Mouse (Mus musculus): ENCODE results near the gene Inpp5a. TPM values are rescaled to one million over a fixed set of nuclear protein-coding genes. Genes with fewer than 3 reads are reported as not detected.
A peak's percentile ranks its signal among the peaks of the same experiment; 100 is the strongest.

Inpp5a gene
- polyA plus RNA-seq, 1 experiment from 2014 or later: 23.0 TPM

DNA sequence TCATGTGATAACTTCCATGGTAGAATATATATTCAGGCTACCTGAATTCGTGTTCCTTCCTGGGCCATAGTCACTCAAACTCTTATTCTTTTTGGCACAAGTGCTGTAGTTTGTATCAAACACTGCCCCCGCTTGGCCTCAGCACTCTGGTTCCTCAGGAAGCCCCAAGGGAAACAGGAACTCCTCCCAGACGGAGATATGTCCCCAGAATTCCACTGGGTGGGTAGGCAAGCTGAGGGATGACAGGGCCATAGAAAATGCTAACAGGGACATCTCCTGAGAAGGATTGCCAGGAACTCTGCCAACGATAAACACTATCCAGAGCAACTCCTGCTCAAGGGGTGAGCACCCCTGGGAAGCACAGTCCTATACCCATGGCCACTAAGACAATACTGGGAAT, 22.4 kb upstream of the Inpp5a start:
- Histone ChIP-seq H3K9ac (replicated peaks; ENCODE audit: low read length) (no peak overlapping the region), H3K4me3 (replicated peaks; ENCODE audit: low read depth, low read length) (no peak overlapping the region), H3K27ac (replicated peaks; ENCODE audit: low read depth, low read length) (no peak overlapping the region), H3K36me3 (ENCODE audit: control insufficient read depth, insufficient read depth, low read length) (no peaks in the 10 kb centered on the region), H3K27me3 (ENCODE audit: control insufficient read depth, insufficient read depth, low read length) (no peaks in the 10 kb centered on the region), H3K4me1 (ENCODE audit: control insufficient read depth, insufficient read depth, low read length) (peaks cover 22% of the 10 kb centered on the region), H3K4me2 (ENCODE audit: low read length) (no peak overlapping the region), H3K9me3 (ENCODE audit: control insufficient read depth, low read length) (no peaks in the 10 kb centered on the region)
- WGBS: 74% methylated on average over 4 of the region's 4 CpGs
- DNase-seq (no peak), ATAC-seq (ENCODE audit: low FRiP score, low TSS enrichment) (no peak)

DNA sequence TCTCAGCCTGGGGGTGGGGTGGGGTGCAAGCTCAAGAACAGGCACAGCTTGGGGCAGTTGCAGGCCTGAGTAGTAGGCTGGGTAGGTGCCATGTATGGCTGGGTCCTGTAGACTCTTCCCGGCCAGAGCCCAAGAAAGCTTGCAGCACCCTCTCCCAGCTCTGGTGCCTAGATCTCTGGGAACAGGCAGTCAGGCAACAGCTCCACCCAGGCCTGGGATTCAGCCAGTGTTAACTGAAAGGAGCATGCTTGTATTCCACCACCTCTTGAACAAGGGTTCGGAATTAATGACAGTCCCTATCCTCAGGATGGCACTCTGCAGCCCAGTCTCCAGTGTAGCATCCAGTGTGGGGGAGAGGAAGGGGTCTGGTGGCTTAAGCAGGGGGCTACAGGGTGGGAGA, 20.7 kb upstream of the Inpp5a start:
- no peak overlapping the region for H3K4me2 ChIP-seq (ENCODE audit: low read length)
- no peak overlapping the region for H3K4me3 ChIP-seq (replicated peaks; ENCODE audit: low read depth, low read length)
- no peaks in the 10 kb centered on the region for H3K36me3 ChIP-seq (ENCODE audit: control insufficient read depth, insufficient read depth, low read length)
- DNase-seq (no peak), ATAC-seq (ENCODE audit: low FRiP score, low TSS enrichment) (no peak)
- WGBS: 92% methylated on average over 2 of the region's 2 CpGs
- H3K9me3 ChIP-seq (ENCODE audit: control insufficient read depth, low read length): no peaks in the 10 kb centered on the region
- H3K27ac ChIP-seq (replicated peaks; ENCODE audit: low read depth, low read length): no peak overlapping the region
- peaks cover 16% of the 10 kb centered on the region for H3K4me1 ChIP-seq (ENCODE audit: control insufficient read depth, insufficient read depth, low read length)
- no peaks in the 10 kb centered on the region for H3K27me3 ChIP-seq (ENCODE audit: control insufficient read depth, insufficient read depth, low read length)
- H3K9ac ChIP-seq (replicated peaks; ENCODE audit: low read length): no peak overlapping the region

DNA sequence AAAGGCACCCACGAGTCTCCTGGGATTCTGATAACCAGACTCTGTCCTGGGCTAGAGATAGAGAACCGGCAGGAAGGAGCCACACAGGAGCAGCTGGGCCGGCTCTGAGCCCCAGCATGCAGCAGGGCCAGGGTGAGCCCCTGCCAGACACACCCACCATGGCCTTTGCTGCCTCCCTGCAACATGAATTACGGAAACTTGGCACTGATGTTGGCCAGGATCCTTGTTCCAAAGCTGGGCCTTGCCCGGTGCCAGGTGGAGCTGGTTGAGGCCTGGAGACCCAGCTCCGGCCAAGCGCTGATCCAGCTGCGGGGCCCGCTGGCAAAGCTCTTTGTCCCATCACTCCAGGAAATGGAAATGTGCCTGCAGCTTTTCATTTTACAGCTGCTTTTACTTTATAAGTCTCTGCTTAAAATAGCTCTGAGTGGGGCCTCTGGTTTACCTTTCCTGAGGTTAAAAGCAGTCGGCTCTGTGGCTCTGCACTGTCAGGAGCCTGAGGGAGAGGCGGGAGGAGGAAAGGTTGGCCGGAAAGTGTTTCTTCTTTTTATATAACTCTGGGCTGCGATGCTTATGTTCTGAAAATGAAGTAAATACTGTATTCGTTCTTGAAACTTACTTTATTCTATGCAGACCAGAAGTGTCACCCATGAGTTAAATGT, 20.1 kb upstream of the Inpp5a start:
- ATAC-seq (ENCODE audit: low FRiP score, low TSS enrichment) (no peak), DNase-seq (peak; percentile 21)
- H3K27me3 ChIP-seq (ENCODE audit: control insufficient read depth, insufficient read depth, low read length): no peaks in the 10 kb centered on the region
- no peak overlapping the region for H3K27ac ChIP-seq (replicated peaks; ENCODE audit: low read depth, low read length)
- WGBS: 71% methylated on average over 14 of the region's 14 CpGs
- H3K4me1 ChIP-seq (ENCODE audit: control insufficient read depth, insufficient read depth, low read length): peaks cover 10% of the 10 kb centered on the region
- no peaks in the 10 kb centered on the region for H3K9me3 ChIP-seq (ENCODE audit: control insufficient read depth, low read length)
- no peak overlapping the region for H3K4me3 ChIP-seq (replicated peaks; ENCODE audit: low read depth, low read length)
- H3K4me2 ChIP-seq (ENCODE audit: low read length): no peak overlapping the region
- H3K9ac ChIP-seq (replicated peaks; ENCODE audit: low read length): no peak overlapping the region
- no peaks in the 10 kb centered on the region for H3K36me3 ChIP-seq (ENCODE audit: control insufficient read depth, insufficient read depth, low read length)

DNA sequence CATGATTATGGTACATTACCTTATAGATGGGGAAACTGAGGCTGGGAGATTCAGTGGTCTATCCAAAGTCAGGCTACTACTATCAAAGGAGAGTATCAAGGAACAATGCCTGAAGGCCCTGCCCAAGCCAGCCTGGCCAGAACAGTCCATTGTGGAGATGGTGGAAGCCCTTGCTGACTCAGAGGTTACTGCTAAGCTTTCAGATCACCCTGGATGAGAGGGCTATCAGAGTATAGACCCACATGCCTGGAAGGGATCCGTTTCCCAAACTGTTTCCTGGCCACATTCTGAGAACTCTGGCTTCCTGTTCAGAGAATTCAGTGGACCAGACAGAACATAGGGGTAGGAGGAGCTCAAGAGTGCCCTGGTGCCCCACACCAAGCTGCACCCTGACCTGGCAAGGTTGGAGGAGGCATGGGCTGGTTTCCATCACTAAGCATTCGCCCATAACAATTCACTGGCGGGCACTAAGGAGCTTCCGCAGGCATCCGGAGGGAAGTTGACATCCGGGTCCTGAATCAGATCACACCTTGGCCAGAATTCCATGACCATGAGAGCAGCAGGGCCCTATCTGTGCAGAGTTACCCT, 19.3 kb upstream of the Inpp5a start:
- H3K4me2 ChIP-seq (ENCODE audit: low read length): no peak overlapping the region
- WGBS: 87% methylated on average over 6 of the region's 6 CpGs
- H3K4me3 ChIP-seq (replicated peaks; ENCODE audit: low read depth, low read length): no peak overlapping the region
- H3K27me3 ChIP-seq (ENCODE audit: control insufficient read depth, insufficient read depth, low read length): no peaks in the 10 kb centered on the region
- DNase-seq (no peak), ATAC-seq (ENCODE audit: low FRiP score, low TSS enrichment) (no peak)
- no peak overlapping the region for H3K9ac ChIP-seq (replicated peaks; ENCODE audit: low read length)
- peaks cover 2% of the 10 kb centered on the region for H3K4me1 ChIP-seq (ENCODE audit: control insufficient read depth, insufficient read depth, low read length)
- H3K27ac ChIP-seq (replicated peaks; ENCODE audit: low read depth, low read length): no peak overlapping the region
- no peaks in the 10 kb centered on the region for H3K9me3 ChIP-seq (ENCODE audit: control insufficient read depth, low read length)
- no peaks in the 10 kb centered on the region for H3K36me3 ChIP-seq (ENCODE audit: control insufficient read depth, insufficient read depth, low read length)

DNA sequence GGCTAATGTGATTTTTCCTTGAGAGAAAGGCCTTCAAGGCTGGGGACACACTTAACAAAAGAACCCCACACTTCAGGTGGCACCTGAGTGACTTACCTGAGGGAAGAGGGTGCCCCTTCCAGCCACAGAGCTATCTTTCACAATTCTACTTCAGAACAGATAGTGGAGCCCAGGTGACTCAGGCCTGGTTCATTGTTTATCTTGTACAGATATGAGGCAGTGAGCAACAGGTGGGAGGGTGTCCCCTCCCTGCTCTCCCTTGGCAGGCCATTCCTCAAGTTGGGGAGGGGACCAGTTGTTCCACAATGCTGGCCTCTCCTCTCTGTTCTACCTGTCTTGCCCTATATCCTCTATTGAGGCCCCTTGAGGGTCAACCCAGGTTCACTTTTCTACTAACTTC, 17.5 kb upstream of the Inpp5a start:
- H3K4me1 ChIP-seq (ENCODE audit: control insufficient read depth, insufficient read depth, low read length): no peaks in the 10 kb centered on the region
- no peak for ATAC-seq (ENCODE audit: low FRiP score, low TSS enrichment)

DNA sequence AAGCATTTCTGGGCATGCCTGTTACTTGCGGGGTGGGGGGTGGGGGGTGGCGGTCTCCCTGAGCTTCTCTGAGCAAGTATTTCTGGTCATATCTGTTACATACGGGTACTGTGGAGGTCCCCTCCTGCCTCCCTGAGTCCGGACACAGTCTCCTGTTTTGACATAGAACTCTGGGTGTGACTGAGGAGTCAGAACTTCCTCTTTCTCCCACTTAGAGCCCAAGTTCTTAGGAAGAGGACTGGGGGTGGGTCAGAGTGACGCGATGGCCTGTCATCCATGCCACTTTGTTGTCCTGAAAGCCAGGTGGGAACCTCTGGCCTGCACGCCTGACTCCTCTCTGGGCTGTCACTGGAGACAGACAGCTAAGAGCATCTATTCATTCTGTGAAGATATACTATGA, 11.5 kb upstream of the Inpp5a start:
- ATAC-seq (ENCODE audit: low FRiP score, low TSS enrichment): no peak
- Histone ChIP-seq H3K4me1 (ENCODE audit: control insufficient read depth, insufficient read depth, low read length) (no peaks in the 10 kb centered on the region), H3K4me3 (replicated peaks; ENCODE audit: low read depth, low read length) (no peak overlapping the region), H3K36me3 (ENCODE audit: control insufficient read depth, insufficient read depth, low read length) (no peaks in the 10 kb centered on the region), H3K27ac (replicated peaks; ENCODE audit: low read depth, low read length) (no peak overlapping the region), H3K4me2 (ENCODE audit: low read length) (no peak overlapping the region), H3K9me3 (ENCODE audit: control insufficient read depth, low read length) (no peaks in the 10 kb centered on the region), H3K9ac (replicated peaks; ENCODE audit: low read length) (no peak overlapping the region), H3K27me3 (ENCODE audit: control insufficient read depth, insufficient read depth, low read length) (no peaks in the 10 kb centered on the region)
- DNase-seq: no peak
- 85% methylated on average over 7 of the region's 7 CpGs for WGBS

More for the DNA sequence above, 17.5 kb upstream of the Inpp5a start:
- H3K27me3 ChIP-seq (ENCODE audit: control insufficient read depth, insufficient read depth, low read length): no peaks in the 10 kb centered on the region
- H3K9ac ChIP-seq (replicated peaks; ENCODE audit: low read length): no peak overlapping the region
- no peak overlapping the region for H3K4me2 ChIP-seq (ENCODE audit: low read length)
- H3K27ac ChIP-seq (replicated peaks; ENCODE audit: low read depth, low read length): no peak overlapping the region
- no peak overlapping the region for H3K4me3 ChIP-seq (replicated peaks; ENCODE audit: low read depth, low read length)
- no peaks in the 10 kb centered on the region for H3K36me3 ChIP-seq (ENCODE audit: control insufficient read depth, insufficient read depth, low read length)
- DNase-seq: no peak
- H3K9me3 ChIP-seq (ENCODE audit: control insufficient read depth, low read length): no peaks in the 10 kb centered on the region

DNA sequence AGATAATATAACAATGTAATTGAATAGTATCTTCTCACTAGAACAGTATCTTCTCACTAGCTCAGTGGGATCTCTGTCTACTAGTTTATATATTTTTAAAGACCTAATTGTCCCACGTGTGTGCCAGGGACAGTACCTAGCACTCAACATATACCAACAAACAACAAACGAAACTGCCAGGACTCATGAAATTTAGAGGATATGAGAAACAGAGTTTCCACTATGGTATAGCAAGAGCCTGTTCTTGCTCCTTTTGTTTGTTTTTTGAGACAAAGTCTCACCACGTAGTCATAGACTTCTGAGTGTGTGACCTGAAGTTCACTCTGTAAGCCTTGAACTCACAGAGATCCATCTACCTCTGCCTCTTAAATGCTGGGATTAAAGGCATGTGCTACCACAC, 10.6 kb upstream of the Inpp5a start:
- Histone ChIP-seq H3K27ac (replicated peaks; ENCODE audit: low read depth, low read length) (no peak overlapping the region), H3K9ac (replicated peaks; ENCODE audit: low read length) (no peak overlapping the region), H3K36me3 (ENCODE audit: control insufficient read depth, insufficient read depth, low read length) (no peaks in the 10 kb centered on the region), H3K4me1 (ENCODE audit: control insufficient read depth, insufficient read depth, low read length) (no peaks in the 10 kb centered on the region), H3K4me3 (replicated peaks; ENCODE audit: low read depth, low read length) (no peak overlapping the region), H3K4me2 (ENCODE audit: low read length) (no peak overlapping the region), H3K27me3 (ENCODE audit: control insufficient read depth, insufficient read depth, low read length) (no peaks in the 10 kb centered on the region), H3K9me3 (ENCODE audit: control insufficient read depth, low read length) (no peaks in the 10 kb centered on the region)
- 90% methylated on average over 3 of the region's 3 CpGs for WGBS
- DNase-seq: no peak
- no peak for ATAC-seq (ENCODE audit: low FRiP score, low TSS enrichment)

DNA sequence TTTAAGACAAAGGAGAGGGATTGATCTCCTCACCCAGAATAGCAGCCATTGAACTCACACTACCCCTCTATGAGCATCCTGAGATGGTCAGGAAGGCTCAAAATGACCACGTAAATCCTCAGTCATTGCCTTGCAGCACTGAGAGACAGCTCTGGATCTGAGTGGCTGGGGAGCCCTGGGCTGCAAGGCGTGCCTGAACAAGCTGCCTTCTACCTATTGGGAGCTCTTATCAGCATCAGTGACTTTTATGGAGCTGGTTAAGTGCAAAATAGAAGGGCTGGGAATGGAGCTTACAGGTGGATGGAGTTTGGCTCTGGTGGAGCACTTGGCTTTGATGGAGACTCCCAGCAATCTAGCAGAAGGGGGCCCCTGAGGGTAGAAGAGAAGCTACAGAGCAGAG, 9.2 kb upstream of the Inpp5a start:
- WGBS: 79% methylated on average over 2 of the region's 2 CpGs

DNA sequence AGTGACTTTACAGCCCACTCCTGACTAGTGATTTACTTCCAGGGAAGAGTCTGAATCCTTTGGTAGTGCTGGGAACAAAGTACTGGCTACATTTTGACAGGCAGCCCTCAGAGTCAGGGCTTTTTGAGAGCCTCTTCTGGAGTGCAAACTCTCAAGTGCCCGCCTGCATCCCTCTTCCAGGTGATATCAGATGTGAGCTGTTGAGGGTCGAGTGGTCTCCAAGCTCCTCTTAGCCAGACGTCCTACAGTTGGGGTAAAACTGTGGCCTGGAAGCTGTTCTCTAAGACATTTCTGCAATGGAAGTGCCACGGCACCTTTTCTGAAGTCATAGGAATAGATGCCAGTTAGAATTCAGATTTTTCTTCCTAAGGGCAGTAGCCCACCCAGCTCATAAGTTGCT, 8.7 kb upstream of the Inpp5a start:
- Histone ChIP-seq H3K36me3 (ENCODE audit: control insufficient read depth, insufficient read depth, low read length) (no peaks in the 10 kb centered on the region), H3K27me3 (ENCODE audit: control insufficient read depth, insufficient read depth, low read length) (no peaks in the 10 kb centered on the region), H3K27ac (replicated peaks; ENCODE audit: low read depth, low read length) (no peak overlapping the region), H3K9me3 (ENCODE audit: control insufficient read depth, low read length) (no peaks in the 10 kb centered on the region), H3K4me2 (ENCODE audit: low read length) (no peak overlapping the region), H3K4me3 (replicated peaks; ENCODE audit: low read depth, low read length) (no peak overlapping the region), H3K4me1 (ENCODE audit: control insufficient read depth, insufficient read depth, low read length) (no peaks in the 10 kb centered on the region), H3K9ac (replicated peaks; ENCODE audit: low read length) (no peak overlapping the region)
- WGBS: 84% methylated on average over 4 of the region's 4 CpGs
- ATAC-seq (ENCODE audit: low FRiP score, low TSS enrichment) (no peak), DNase-seq (no peak)

More for the DNA sequence above, 9.2 kb upstream of the Inpp5a start:
- no peaks in the 10 kb centered on the region for H3K4me1 ChIP-seq (ENCODE audit: control insufficient read depth, insufficient read depth, low read length)
- no peak overlapping the region for H3K27ac ChIP-seq (replicated peaks; ENCODE audit: low read depth, low read length)
- H3K4me3 ChIP-seq (replicated peaks; ENCODE audit: low read depth, low read length): no peak overlapping the region
- no peak overlapping the region for H3K4me2 ChIP-seq (ENCODE audit: low read length)
- H3K9ac ChIP-seq (replicated peaks; ENCODE audit: low read length): no peak overlapping the region
- no peaks in the 10 kb centered on the region for H3K9me3 ChIP-seq (ENCODE audit: control insufficient read depth, low read length)
- H3K36me3 ChIP-seq (ENCODE audit: control insufficient read depth, insufficient read depth, low read length): no peaks in the 10 kb centered on the region
- H3K27me3 ChIP-seq (ENCODE audit: control insufficient read depth, insufficient read depth, low read length): no peaks in the 10 kb centered on the region
- DNase-seq: no peak
- ATAC-seq (ENCODE audit: low FRiP score, low TSS enrichment): no peak
